Mouse (Mus musculus): Measurements from ENCODE around the gene Ankrd63. TPM values are rescaled to one million over a fixed set of nuclear protein-coding genes. Genes with fewer than 3 reads are reported as not detected.

Gene Ankrd63
- polyA plus RNA-seq, 1 experiment from 2014 or later: 0.06 TPM

DNA sequence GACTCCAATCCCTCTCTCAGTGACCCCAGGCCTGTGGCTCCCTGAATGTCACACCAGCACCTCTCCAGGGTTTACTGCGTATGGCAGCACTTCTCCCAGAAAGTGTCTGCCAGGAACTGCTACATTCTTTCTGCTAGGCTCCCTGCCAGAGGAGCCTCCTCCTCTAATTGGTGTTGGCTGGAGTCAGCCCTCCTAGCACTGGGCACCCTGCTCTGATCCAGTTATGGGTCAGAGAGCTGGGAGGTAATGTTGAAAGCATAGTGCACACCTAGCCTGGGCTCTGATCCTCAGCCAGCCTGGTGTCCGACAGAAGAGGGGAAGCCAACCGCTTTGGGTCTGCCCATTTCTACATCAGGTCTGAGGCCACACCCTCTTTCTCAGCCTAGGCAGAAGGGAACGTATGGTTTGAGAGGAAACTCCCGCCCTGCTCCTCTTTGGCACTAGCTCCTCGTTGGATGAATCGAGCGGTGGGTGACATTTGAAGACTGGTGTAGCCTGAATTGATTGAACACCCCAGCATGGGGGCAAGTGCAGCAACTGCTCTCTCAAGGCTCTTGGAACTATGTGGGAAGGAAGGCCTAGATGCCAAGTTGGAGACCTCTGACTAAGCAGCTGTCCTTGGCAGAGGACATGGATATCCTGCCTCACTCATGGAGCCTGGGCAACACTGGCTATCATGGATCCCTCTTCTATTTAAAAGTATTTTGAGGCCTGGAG is 21.1 kb downstream of the Ankrd63 start:
- H3K9ac ChIP-seq (ENCODE audit: low read length): no peak overlapping the region
- H3K9me3 ChIP-seq (ENCODE audit: control insufficient read depth, low read length): no peaks in the 10 kb centered on the region
- peak; percentile 26 for ATAC-seq (ENCODE audit: low read depth)
- no peak overlapping the region for H3K27ac ChIP-seq (ENCODE audit: low read length)
- peaks cover 12% of the 10 kb centered on the region; the same call in 1 of the 2 replicates for H3K27me3 ChIP-seq (ENCODE audit: control insufficient read depth, insufficient read depth, low read depth, low read length)
- H3K4me3 ChIP-seq (ENCODE audit: low read length): no peak overlapping the region
- 28% methylated on average over 8 of the region's 8 CpGs for WGBS
- peaks cover 9% of the 10 kb centered on the region for H3K4me1 ChIP-seq (replicated peaks; ENCODE audit: control insufficient read depth, insufficient read depth, low read length)
- no peaks in the 10 kb centered on the region for H3K36me3 ChIP-seq (ENCODE audit: control insufficient read depth, insufficient read depth, low read length)
- no peak overlapping the region for H3K4me2 ChIP-seq (ENCODE audit: low read depth, low read length)

DNA sequence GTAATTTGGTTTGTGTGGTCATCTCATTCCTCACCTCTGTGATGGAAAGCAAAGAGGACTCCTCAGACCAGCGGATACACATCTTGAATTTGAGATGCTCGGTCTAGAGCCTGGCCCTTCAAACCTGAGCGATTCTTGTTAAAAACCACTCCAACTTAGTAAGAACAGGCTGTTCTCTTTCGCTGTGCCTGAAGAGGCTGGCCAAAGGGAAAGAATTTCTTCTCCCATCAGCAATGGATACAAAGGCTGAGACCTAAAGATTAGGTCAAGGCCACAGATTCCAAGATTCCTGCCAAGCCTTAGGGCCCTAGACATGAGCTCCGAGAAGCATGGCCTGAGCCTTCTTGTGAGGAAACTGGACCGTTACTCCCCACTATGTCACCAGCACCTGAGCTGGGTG is 22.8 kb downstream of the Ankrd63 start:
- WGBS: 68% methylated on average over 6 of the region's 6 CpGs
- peaks cover 14% of the 10 kb centered on the region for H3K4me1 ChIP-seq (replicated peaks; ENCODE audit: control insufficient read depth, insufficient read depth, low read length)
- no peak overlapping the region for H3K27ac ChIP-seq (ENCODE audit: low read length)
- H3K4me3 ChIP-seq (ENCODE audit: low read length): no peak overlapping the region
- no peak for ATAC-seq (ENCODE audit: low read depth)
- no peaks in the 10 kb centered on the region for H3K36me3 ChIP-seq (ENCODE audit: control insufficient read depth, insufficient read depth, low read length)
- peaks cover 28% of the 10 kb centered on the region for H3K27me3 ChIP-seq (ENCODE audit: control insufficient read depth, insufficient read depth, low read depth, low read length)
- H3K9ac ChIP-seq (ENCODE audit: low read length): no peak overlapping the region
- H3K4me2 ChIP-seq (ENCODE audit: low read depth, low read length): no peak overlapping the region
- H3K9me3 ChIP-seq (ENCODE audit: control insufficient read depth, low read length): no peaks in the 10 kb centered on the region

DNA sequence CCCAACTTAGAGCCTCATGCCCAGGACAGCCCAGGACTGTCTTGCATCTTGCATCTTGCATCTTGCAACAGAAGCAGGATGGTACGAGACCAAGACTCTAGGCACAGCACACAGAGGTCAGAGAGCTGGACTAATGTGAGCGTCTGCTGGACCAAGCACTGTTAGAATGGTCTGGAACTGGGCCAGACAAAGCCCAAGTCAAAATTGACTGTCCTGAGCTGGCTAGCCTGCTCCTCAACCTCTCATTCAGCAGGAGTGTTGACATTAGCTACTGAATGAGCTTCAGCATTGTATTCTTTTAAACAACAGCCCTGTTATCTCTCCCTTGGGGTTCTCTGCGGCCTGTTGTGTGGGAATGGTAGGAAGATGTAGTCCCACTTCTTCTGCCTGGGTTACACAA is 24.2 kb downstream of the Ankrd63 start:
- H3K9me3 ChIP-seq (ENCODE audit: control insufficient read depth, low read length): no peaks in the 10 kb centered on the region
- no peak for ATAC-seq (ENCODE audit: low read depth)
- H3K4me3 ChIP-seq (ENCODE audit: low read length): no peak overlapping the region
- no peak overlapping the region for H3K9ac ChIP-seq (ENCODE audit: low read length)
- no peaks in the 10 kb centered on the region for H3K36me3 ChIP-seq (ENCODE audit: control insufficient read depth, insufficient read depth, low read length)
- 59% methylated on average over 3 of the region's 3 CpGs for WGBS
- H3K27me3 ChIP-seq (ENCODE audit: control insufficient read depth, insufficient read depth, low read depth, low read length): peaks cover 35% of the 10 kb centered on the region
- no peak overlapping the region for H3K27ac ChIP-seq (ENCODE audit: low read length)
- H3K4me2 ChIP-seq (ENCODE audit: low read depth, low read length): no peak overlapping the region
- H3K4me1 ChIP-seq (replicated peaks; ENCODE audit: control insufficient read depth, insufficient read depth, low read length): peaks cover 14% of the 10 kb centered on the region

DNA sequence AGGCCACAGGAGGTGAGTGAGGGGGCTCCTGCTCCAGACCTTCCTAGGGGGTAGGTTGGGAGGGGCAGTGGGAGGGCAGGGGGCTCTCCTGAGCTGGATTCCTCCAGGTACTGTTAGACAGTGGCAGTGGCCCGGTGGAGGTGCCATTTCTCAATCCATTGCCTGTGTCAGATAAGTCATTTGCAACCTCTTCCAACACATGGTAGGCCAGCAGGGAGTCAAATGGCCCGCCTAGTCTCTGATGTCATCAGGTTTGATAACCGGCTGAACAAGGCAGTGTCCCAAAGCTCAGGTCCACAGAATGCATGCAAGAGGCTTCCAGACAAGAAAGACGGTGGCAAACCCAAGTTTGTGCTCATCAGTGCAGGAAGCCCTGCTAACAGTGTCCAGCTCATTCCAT is 25.9 kb downstream of the Ankrd63 start:
- Histone ChIP-seq H3K9me3 (ENCODE audit: control insufficient read depth, low read length) (no peaks in the 10 kb centered on the region), H3K36me3 (ENCODE audit: control insufficient read depth, insufficient read depth, low read length) (no peaks in the 10 kb centered on the region), H3K9ac (ENCODE audit: low read length) (peak overlapping the region; percentile 66), H3K4me1 (replicated peaks; ENCODE audit: control insufficient read depth, insufficient read depth, low read length) (peaks cover 14% of the 10 kb centered on the region), H3K27ac (ENCODE audit: low read length) (no peak overlapping the region), H3K27me3 (ENCODE audit: control insufficient read depth, insufficient read depth, low read depth, low read length) (peaks cover 41% of the 10 kb centered on the region), H3K4me3 (ENCODE audit: low read length) (peak overlapping the region; percentile 55), H3K4me2 (ENCODE audit: low read depth, low read length) (peak overlapping the region; percentile 89)
- 10% methylated on average over 4 of the region's 4 CpGs for WGBS
- peak; percentile 12 for ATAC-seq (ENCODE audit: low read depth)

DNA sequence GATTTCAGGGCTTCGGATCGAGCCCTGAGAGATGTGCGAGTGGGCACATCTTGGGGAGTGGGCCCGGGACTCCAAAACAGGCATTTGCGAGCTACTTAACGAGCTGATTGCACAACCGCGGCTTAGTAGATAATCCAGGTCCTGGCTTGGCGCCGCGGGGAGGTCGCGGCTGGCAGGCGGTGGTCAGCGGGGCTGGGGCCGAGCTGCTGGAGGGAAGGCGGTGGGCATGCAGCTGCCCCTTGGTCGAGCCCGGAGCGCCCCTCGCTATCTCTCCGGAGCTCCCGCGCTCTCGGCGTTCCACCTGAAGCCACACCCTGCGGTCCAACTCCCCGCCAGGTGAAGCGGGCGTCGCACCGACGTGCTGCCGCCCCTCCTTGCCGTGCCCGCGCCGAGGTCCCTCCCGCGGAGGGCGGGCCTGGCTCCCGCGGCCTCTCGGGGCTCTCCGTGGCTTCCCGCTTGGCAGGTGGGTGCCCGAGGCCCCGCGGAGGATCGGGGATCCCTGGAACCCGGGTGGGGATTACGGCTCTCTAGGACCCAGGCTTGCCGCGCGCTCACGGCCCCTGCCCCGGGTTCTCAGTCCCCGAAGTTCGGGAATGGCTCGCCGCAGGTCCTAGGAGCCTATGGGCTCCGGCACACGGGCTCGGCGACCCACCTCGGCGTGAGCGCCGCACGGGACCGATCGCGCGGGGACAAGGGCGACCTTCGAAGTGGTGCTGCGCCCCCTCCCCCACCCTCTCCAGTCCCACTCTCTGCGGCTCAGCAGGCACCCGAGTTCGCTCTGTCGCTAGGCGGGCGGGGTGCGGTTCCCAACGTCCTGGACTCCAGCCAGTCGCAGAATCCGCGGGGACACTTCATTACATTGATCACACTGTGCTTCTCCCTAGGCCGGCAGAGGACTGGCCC is 26.7 kb downstream of the Ankrd63 start:
- H3K9ac ChIP-seq (ENCODE audit: low read length): peak overlapping the region; percentile 66
- H3K27ac ChIP-seq (ENCODE audit: low read length): no peak overlapping the region
- no peaks in the 10 kb centered on the region for H3K36me3 ChIP-seq (ENCODE audit: control insufficient read depth, insufficient read depth, low read length)
- H3K9me3 ChIP-seq (ENCODE audit: control insufficient read depth, low read length): no peaks in the 10 kb centered on the region
- peaks cover 8% of the 10 kb centered on the region for H3K4me1 ChIP-seq (replicated peaks; ENCODE audit: control insufficient read depth, insufficient read depth, low read length)
- WGBS: 1% methylated on average over 86 of the region's 89 CpGs
- peak overlapping the region; percentile 89 for H3K4me2 ChIP-seq (ENCODE audit: low read depth, low read length)
- peak; percentile 77 for ATAC-seq (ENCODE audit: low read depth)
- peaks cover 41% of the 10 kb centered on the region for H3K27me3 ChIP-seq (ENCODE audit: control insufficient read depth, insufficient read depth, low read depth, low read length)
- peak overlapping the region; percentile 55 for H3K4me3 ChIP-seq (ENCODE audit: low read length)

DNA sequence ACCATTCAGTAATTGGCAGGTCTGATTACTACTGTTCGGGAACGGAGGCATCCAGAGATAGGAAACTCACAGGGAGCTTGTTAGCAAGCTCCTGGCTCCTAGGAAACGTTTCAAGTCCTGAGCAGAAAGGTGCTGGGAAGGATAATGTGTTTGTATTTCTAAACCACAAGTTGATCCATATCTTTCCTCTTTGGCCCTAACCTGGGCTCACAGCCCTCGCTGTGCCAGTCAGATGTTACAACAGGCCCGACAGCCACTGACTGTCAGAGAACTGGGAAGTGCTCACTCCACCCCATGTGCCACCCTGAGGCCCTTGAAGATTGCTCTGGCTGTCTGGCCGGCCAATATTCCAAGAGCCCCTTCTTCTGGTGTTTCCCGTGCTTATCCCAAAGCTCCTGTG is 29.3 kb downstream of the Ankrd63 start:
- ATAC-seq (ENCODE audit: low read depth): no peak
- 17% methylated on average over 7 of the region's 7 CpGs for WGBS
- no peaks in the 10 kb centered on the region for H3K9me3 ChIP-seq (ENCODE audit: control insufficient read depth, low read length)
- H3K4me1 ChIP-seq (replicated peaks; ENCODE audit: control insufficient read depth, insufficient read depth, low read length): peaks cover 8% of the 10 kb centered on the region
- no peaks in the 10 kb centered on the region for H3K36me3 ChIP-seq (ENCODE audit: control insufficient read depth, insufficient read depth, low read length)
- H3K27me3 ChIP-seq (ENCODE audit: control insufficient read depth, insufficient read depth, low read depth, low read length): peaks cover 41% of the 10 kb centered on the region
- no peak overlapping the region for H3K4me2 ChIP-seq (ENCODE audit: low read depth, low read length)
- no peak overlapping the region for H3K27ac ChIP-seq (ENCODE audit: low read length)
- H3K4me3 ChIP-seq (ENCODE audit: low read length): no peak overlapping the region
- no peak overlapping the region for H3K9ac ChIP-seq (ENCODE audit: low read length)

DNA sequence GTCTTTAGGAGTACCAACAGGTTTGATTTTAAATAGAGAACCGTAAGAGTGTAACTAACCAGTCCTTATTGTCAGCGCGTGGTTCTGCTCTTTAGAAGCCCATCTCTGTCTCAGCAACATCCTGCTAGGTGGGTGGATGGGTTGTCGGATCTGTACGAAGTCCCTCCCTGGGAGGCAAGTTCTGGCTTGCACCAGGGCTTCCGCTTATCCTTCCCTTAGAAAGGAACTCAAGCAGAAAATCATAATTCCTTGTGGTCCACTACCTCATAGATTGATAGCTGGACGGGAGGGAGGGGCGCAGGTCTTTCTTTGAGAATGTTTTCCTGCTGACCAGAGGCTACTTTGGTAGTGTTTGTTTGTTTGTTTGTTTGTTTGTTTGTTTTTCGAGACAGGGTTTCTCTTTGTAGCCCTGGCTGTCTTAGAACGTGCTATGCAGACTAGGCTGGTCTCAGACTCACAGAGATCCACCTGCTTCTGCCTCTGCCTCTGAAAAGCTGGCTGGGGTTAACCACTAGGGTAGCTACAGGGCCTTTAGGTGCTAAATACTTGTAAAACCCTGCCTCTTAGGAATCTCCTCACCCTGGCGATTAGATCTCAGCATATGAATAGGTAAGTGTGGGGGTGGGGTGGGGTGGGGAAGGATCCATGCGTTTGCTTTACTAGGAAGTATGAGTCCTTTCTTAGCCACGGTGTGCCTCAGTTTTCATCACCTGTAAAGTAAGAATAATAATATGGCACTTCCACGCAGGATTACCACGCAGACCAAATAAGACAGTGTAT is 29.9 kb downstream of the Ankrd63 start:
- no peak overlapping the region for H3K9ac ChIP-seq (ENCODE audit: low read length)
- ATAC-seq (ENCODE audit: low read depth): no peak
- no peak overlapping the region for H3K4me2 ChIP-seq (ENCODE audit: low read depth, low read length)
- 30% methylated on average over 15 of the region's 15 CpGs for WGBS
- no peak overlapping the region for H3K4me3 ChIP-seq (ENCODE audit: low read length)
- H3K27me3 ChIP-seq (ENCODE audit: control insufficient read depth, insufficient read depth, low read depth, low read length): peaks cover 38% of the 10 kb centered on the region
- H3K4me1 ChIP-seq (replicated peaks; ENCODE audit: control insufficient read depth, insufficient read depth, low read length): peaks cover 8% of the 10 kb centered on the region
- no peaks in the 10 kb centered on the region for H3K9me3 ChIP-seq (ENCODE audit: control insufficient read depth, low read length)
- H3K36me3 ChIP-seq (ENCODE audit: control insufficient read depth, insufficient read depth, low read length): no peaks in the 10 kb centered on the region
- no peak overlapping the region for H3K27ac ChIP-seq (ENCODE audit: low read length)

DNA sequence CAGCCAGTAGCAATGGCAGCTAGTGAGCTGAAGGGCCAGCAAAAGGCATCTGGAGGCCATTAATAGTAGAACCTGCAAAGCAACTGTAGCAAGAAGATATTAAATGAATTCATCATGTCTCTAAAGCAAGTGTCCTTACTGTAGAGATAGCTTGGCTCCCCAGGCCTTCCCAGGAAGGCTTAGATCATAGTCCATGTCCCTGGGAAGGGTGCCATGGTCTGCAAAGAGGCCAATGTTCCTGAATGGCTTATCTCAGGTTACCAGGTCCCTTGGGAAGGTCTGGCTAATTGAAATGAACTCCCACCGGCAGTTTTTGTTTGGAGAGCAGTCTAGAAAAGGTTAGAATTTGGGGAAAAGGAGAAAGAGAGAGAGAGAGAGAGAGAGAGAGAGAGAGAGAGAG is 32.0 kb downstream of the Ankrd63 start:
- Histone ChIP-seq H3K36me3 (ENCODE audit: control insufficient read depth, insufficient read depth, low read length) (no peaks in the 10 kb centered on the region), H3K4me3 (ENCODE audit: low read length) (no peak overlapping the region), H3K27ac (ENCODE audit: low read length) (no peak overlapping the region), H3K4me1 (replicated peaks; ENCODE audit: control insufficient read depth, insufficient read depth, low read length) (no peaks in the 10 kb centered on the region; the same call in 1 of the 2 replicates), H3K27me3 (ENCODE audit: control insufficient read depth, insufficient read depth, low read depth, low read length) (peaks cover 21% of the 10 kb centered on the region), H3K9ac (ENCODE audit: low read length) (no peak overlapping the region), H3K9me3 (ENCODE audit: control insufficient read depth, low read length) (no peaks in the 10 kb centered on the region), H3K4me2 (ENCODE audit: low read depth, low read length) (no peak overlapping the region)
- WGBS: 68% methylated on average over 1 of the region's 1 CpGs
- no peak for ATAC-seq (ENCODE audit: low read depth)

DNA sequence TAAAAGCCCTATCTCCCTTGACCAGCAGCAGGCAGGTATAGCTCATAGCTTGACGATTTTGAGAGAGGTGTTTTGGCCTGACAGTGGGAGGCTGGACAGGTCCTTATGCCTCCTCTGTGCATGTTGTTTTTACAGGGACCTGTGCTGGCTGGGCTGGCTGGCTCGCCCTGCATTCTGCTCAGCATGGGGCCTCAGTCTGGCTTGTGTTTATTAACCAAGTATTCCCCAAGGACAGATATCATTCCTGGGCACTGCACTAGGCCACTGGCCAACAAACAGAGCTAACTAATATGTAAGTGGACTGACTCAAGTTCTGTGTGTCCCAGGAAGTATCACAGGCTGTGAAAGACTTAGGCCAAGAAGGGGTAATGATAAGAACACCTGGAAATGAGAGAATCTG is 34.0 kb downstream of the Ankrd63 start:
- peaks cover 7% of the 10 kb centered on the region; the same call in 1 of the 2 replicates for H3K27me3 ChIP-seq (ENCODE audit: control insufficient read depth, insufficient read depth, low read depth, low read length)

More for the DNA sequence above, 34.0 kb downstream of the Ankrd63 start:
- H3K27ac ChIP-seq (ENCODE audit: low read length): no peak overlapping the region
- 21% methylated on average over 2 of the region's 2 CpGs for WGBS
- H3K9ac ChIP-seq (ENCODE audit: low read length): no peak overlapping the region
- H3K9me3 ChIP-seq (ENCODE audit: control insufficient read depth, low read length): no peaks in the 10 kb centered on the region
- H3K4me2 ChIP-seq (ENCODE audit: low read depth, low read length): no peak overlapping the region
- H3K4me3 ChIP-seq (ENCODE audit: low read length): no peak overlapping the region
- ATAC-seq (ENCODE audit: low read depth): no peak
- no peaks in the 10 kb centered on the region for H3K36me3 ChIP-seq (ENCODE audit: control insufficient read depth, insufficient read depth, low read length)
- H3K4me1 ChIP-seq (replicated peaks; ENCODE audit: control insufficient read depth, insufficient read depth, low read length): no peaks in the 10 kb centered on the region
